Mouse (Mus musculus) bone marrow, adult 2 months (tissue): ENCODE measurements around the gene Lin7a.

ENCODE experiments used
- CTCF ChIP-seq: fragments of 200-500 bp; IDR thresholded peaks from 2 replicates; pipeline ENCODE4 v1.5.1; 2011; ENCODE audit warnings: low read length, control low read depth; ENCODE audit not compliant: control insufficient read depth, insufficient read depth
- POLR2A ChIP-seq: fragments of 200-500 bp; IDR thresholded peaks from 2 replicates; pipeline ENCODE4 v1.6.1; 2011; ENCODE audit warnings: low read depth, mild to moderate bottlenecking, control low read depth, low read length, borderline replicate concordance; ENCODE audit not compliant: control insufficient read depth

- TF ChIP-seq CTCF: no peak
- TF ChIP-seq POLR2A: no peak
Observed at GRCm38 (mm10) chr10:107225871-107226270, 45.6 kb upstream of the Lin7a start.
